Mouse (Mus musculus) neural tube, embryonic 15.5 days (tissue): ENCODE measurements around the gene Shmt1. TPM values are rescaled to one million over a fixed set of nuclear protein-coding genes. Genes with fewer than 3 reads are reported as not detected.
"Not testable (repeated sequence)": the region's sequence is repeated elsewhere in the genome, so short reads cannot be mapped to it uniquely, and the experiment has no call there.

Source experiments
- ATAC-seq: fragments of 200-750 bp; cut with Nextera tagmentation; 2 replicates; pipeline ENCODE4 v1.8.0; 2017; ENCODE audit warnings: mild to moderate bottlenecking, moderate TSS enrichment, moderate library complexity; ENCODE audit not compliant: low FRiP score
- H3K27ac ChIP-seq: fragments of 300-500 bp; sonication (generic); replicated peaks from 2 replicates; pipeline ENCODE4 v1.5.1; 2015; ENCODE audit warnings: mild to moderate bottlenecking, inconsistent platforms
- H3K27me3 ChIP-seq: fragments of 300-500 bp; sonication (generic); replicated peaks from 2 replicates; pipeline ENCODE4 v1.6.1; 2015; ENCODE audit warnings: inconsistent platforms
- H3K36me3 ChIP-seq: fragments of 300-500 bp; sonication (generic); 2 replicates; pipeline ENCODE4 v1.6.1; 2015; ENCODE audit warnings: inconsistent platforms
- H3K4me1 ChIP-seq: fragments of 300-500 bp; sonication (generic); 2 replicates; pipeline ENCODE4 v1.6.1; 2015; ENCODE audit warnings: inconsistent platforms
- H3K4me2 ChIP-seq: fragments of 300-500 bp; sonication (generic); 2 replicates; pipeline ENCODE4 v1.6.1; 2015; ENCODE audit warnings: inconsistent platforms, mild to moderate bottlenecking, moderate library complexity
- H3K4me3 ChIP-seq: fragments of 300-500 bp; sonication (generic); replicated peaks from 2 replicates; pipeline ENCODE4 v1.5.1; 2015; ENCODE audit warnings: mild to moderate bottlenecking, inconsistent platforms
- H3K9ac ChIP-seq: fragments of 300-500 bp; sonication (generic); replicated peaks from 2 replicates; pipeline ENCODE4 v1.6.1; 2015; ENCODE audit warnings: mild to moderate bottlenecking, inconsistent platforms
- H3K9me3 ChIP-seq: fragments of 300-500 bp; sonication (generic); replicated peaks from 2 replicates; pipeline ENCODE4 v1.6.1; 2016; ENCODE audit warnings: inconsistent platforms
- WGBS: fragments of 180-500 bp; shearing (Covaris S2); methylation state at CpG from one replicate; pipeline ENCODE4 v1.1.7; 2015; ENCODE audit warnings: mixed read lengths; 5-methylcytosine and 5-hydroxymethylcytosine counted together
- polyA plus RNA-seq: library from polyadenylated mRNA; unstranded; fragments of >200 nt; fragmentation: Nextera tagmentation; extraction: Ambion mirVana; gene quantifications from 2 replicates; pipeline ENCODE4 v1.2.1, GENCODE M21; 2015

Shmt1 gene
- polyA plus RNA-seq: 5.5 and 25.9 TPM in 2 replicates

- Histone ChIP-seq H3K4me3 (peak within 1 kb of the TSS; percentile 50), H3K4me2 (peak within 1 kb of the TSS; percentile 97)
- not testable (repeated sequence) for ATAC-seq, H3K36me3 ChIP-seq, H3K9ac ChIP-seq, H3K9me3 ChIP-seq, H3K27ac ChIP-seq, H3K27me3 ChIP-seq, H3K4me1 ChIP-seq
- WGBS: 28% methylated on average over 6 of the region's 6 CpGs
Measured at GRCm38 (mm10) chr11:60811618-60812017, at the start of gene Shmt1. TSS of gene Shmt1 (minus strand) at chr11:60811718.

GRCm38 (mm10) chr11:60856587-60856986 is 45.1 kb upstream of the Shmt1 start:
- Histone ChIP-seq H3K27me3 (no peaks in the 10 kb centered on the region), H3K27ac (no peak overlapping the region), H3K4me3 (no peak overlapping the region), H3K9ac (no peak overlapping the region), H3K4me1 (no peaks in the 10 kb centered on the region), H3K36me3 (peaks cover 68% of the 10 kb centered on the region), H3K9me3 (no peaks in the 10 kb centered on the region), H3K4me2 (no peak overlapping the region)
- 74% methylated on average over 3 of the region's 3 CpGs for WGBS
- ATAC-seq: no peak

GRCm38 (mm10) chr11:60845415-60845814 is 33.9 kb upstream of the Shmt1 start:
- no peaks in the 10 kb centered on the region for H3K4me1 ChIP-seq
- no peaks in the 10 kb centered on the region for H3K27me3 ChIP-seq
- no peaks in the 10 kb centered on the region for H3K9me3 ChIP-seq
- no peak for ATAC-seq
- no peak overlapping the region for H3K4me2 ChIP-seq
- H3K9ac ChIP-seq: no peak overlapping the region
- H3K36me3 ChIP-seq: peaks cover 24% of the 10 kb centered on the region
- 92% methylated on average over 5 of the region's 5 CpGs for WGBS
- H3K4me3 ChIP-seq: no peak overlapping the region
- H3K27ac ChIP-seq: no peak overlapping the region

GRCm38 (mm10) chr11:60843412-60843811 is 31.9 kb upstream of the Shmt1 start:
- Histone ChIP-seq H3K27ac (no peak overlapping the region), H3K36me3 (peaks cover 13% of the 10 kb centered on the region), H3K9me3 (no peaks in the 10 kb centered on the region), H3K4me2 (no peak overlapping the region), H3K4me3 (no peak overlapping the region), H3K27me3 (no peaks in the 10 kb centered on the region), H3K9ac (no peak overlapping the region), H3K4me1 (no peaks in the 10 kb centered on the region)
- no peak for ATAC-seq
- WGBS: 92% methylated on average over 5 of the region's 5 CpGs

GRCm38 (mm10) chr11:60841467-60842200 is 30.1 kb upstream of the Shmt1 start:
- peaks cover 2% of the 10 kb centered on the region for H3K36me3 ChIP-seq
- H3K4me1 ChIP-seq: no peaks in the 10 kb centered on the region
- no peak overlapping the region for H3K9ac ChIP-seq
- H3K27ac ChIP-seq: no peak overlapping the region
- no peak overlapping the region for H3K4me2 ChIP-seq
- no peaks in the 10 kb centered on the region for H3K9me3 ChIP-seq
- H3K4me3 ChIP-seq: no peak overlapping the region
- WGBS: 76% methylated on average over 12 of the region's 12 CpGs
- H3K27me3 ChIP-seq: no peaks in the 10 kb centered on the region
- ATAC-seq: no peak

GRCm38 (mm10) chr11:60837644-60838406 is 26.3 kb upstream of the Shmt1 start:
- H3K9ac ChIP-seq: no peak overlapping the region
- H3K27me3 ChIP-seq: no peaks in the 10 kb centered on the region
- ATAC-seq: no peak
- no peak overlapping the region for H3K4me2 ChIP-seq
- no peaks in the 10 kb centered on the region for H3K9me3 ChIP-seq
- H3K4me1 ChIP-seq: no peaks in the 10 kb centered on the region
- no peak overlapping the region for H3K4me3 ChIP-seq
- H3K27ac ChIP-seq: no peak overlapping the region
- 94% methylated on average over 10 of the region's 10 CpGs for WGBS
- H3K36me3 ChIP-seq: no peaks in the 10 kb centered on the region

GRCm38 (mm10) chr11:60836897-60837296 is 25.4 kb upstream of the Shmt1 start:
- ATAC-seq: no peak

GRCm38 (mm10) chr11:60830433-60831052 is 19.0 kb upstream of the Shmt1 start, which contains the start of gene Dhrs7b:
TSS of gene Dhrs7b (plus strand) at chr11:60830631.
- peak; percentile 98 for ATAC-seq
- Histone ChIP-seq H3K27ac (peak within 1 kb of the TSS; percentile 92), H3K9ac (peak within 1 kb of the TSS; percentile 85), H3K4me1 (peaks cover 11% of the 10 kb centered on the region), H3K27me3 (no peaks in the 10 kb centered on the region), H3K4me2 (peak within 1 kb of the TSS; percentile 82), H3K4me3 (peak within 1 kb of the TSS; percentile 78), H3K9me3 (no peaks in the 10 kb centered on the region), H3K36me3 (no peaks in the 10 kb centered on the region)
- WGBS: under 1% methylated on average over 34 of the region's 34 CpGs

More at GRCm38 (mm10) chr11:60836897-60837296, 25.4 kb upstream of the Shmt1 start:
- no peaks in the 10 kb centered on the region for H3K36me3 ChIP-seq
- H3K27ac ChIP-seq: no peak overlapping the region
- no peak overlapping the region for H3K4me3 ChIP-seq
- no peaks in the 10 kb centered on the region for H3K9me3 ChIP-seq
- H3K27me3 ChIP-seq: no peaks in the 10 kb centered on the region
- H3K4me2 ChIP-seq: no peak overlapping the region
- WGBS: 92% methylated on average over 6 of the region's 6 CpGs
- H3K9ac ChIP-seq: no peak overlapping the region
- H3K4me1 ChIP-seq: no peaks in the 10 kb centered on the region

GRCm38 (mm10) chr11:60828903-60829302 is 17.4 kb upstream of the Shmt1 start:
- H3K4me1 ChIP-seq: peaks cover 11% of the 10 kb centered on the region
- H3K4me2 ChIP-seq: no peak overlapping the region
- H3K27ac ChIP-seq: no peak overlapping the region
- ATAC-seq: no peak
- no peaks in the 10 kb centered on the region for H3K9me3 ChIP-seq
- H3K9ac ChIP-seq: no peak overlapping the region
- H3K4me3 ChIP-seq: no peak overlapping the region
- H3K36me3 ChIP-seq: no peaks in the 10 kb centered on the region
- H3K27me3 ChIP-seq: no peaks in the 10 kb centered on the region
- 43% methylated on average over 2 of the region's 2 CpGs for WGBS

GRCm38 (mm10) chr11:60827241-60827945 is 15.9 kb upstream of the Shmt1 start:
- Histone ChIP-seq H3K4me1 (peaks cover 11% of the 10 kb centered on the region), H3K27me3 (no peaks in the 10 kb centered on the region), H3K36me3 (no peaks in the 10 kb centered on the region), H3K4me3 (no peak overlapping the region), H3K9me3 (no peaks in the 10 kb centered on the region), H3K9ac (no peak overlapping the region), H3K27ac (no peak overlapping the region), H3K4me2 (no peak overlapping the region)
- WGBS: 34% methylated on average over 4 of the region's 4 CpGs
- no peak for ATAC-seq

- no peak for ATAC-seq
- no peak overlapping the region for H3K9ac ChIP-seq
- H3K4me1 ChIP-seq: peaks cover 10% of the 10 kb centered on the region
- H3K27me3 ChIP-seq: no peaks in the 10 kb centered on the region
- 52% methylated on average over 1 of the region's 1 CpGs for WGBS
- H3K9me3 ChIP-seq: no peaks in the 10 kb centered on the region
- H3K36me3 ChIP-seq: no peaks in the 10 kb centered on the region
- no peak overlapping the region for H3K4me2 ChIP-seq
- no peak overlapping the region for H3K4me3 ChIP-seq
- no peak overlapping the region for H3K27ac ChIP-seq
Measured at GRCm38 (mm10) chr11:60826700-60827099, 15.2 kb upstream of the Shmt1 start.
